Mouse (Mus musculus): Measurements from ENCODE around the gene Srrm4.

- TF ChIP-seq CTCF (conservative IDR thresholded peaks at IDR 0.05; ENCODE audit: low read length) (no peak), NANOG (IDR thresholded peaks at IDR 0.05; ENCODE audit: borderline replicate concordance, low read length) (no peak)
Measured at GRCm38 (mm10) chr5:116422699-116423201, 168.9 kb downstream of the Srrm4 start, which contains the start of gene Hspb8.

Measured in E14TG2a.4 (cell line).